In genomic region chr14:118794893-118795292, GRCm38 (mm10) we compare ENCODE assay signal across 23 mouse cellular contexts. TPM values are rescaled to one million over a fixed set of nuclear protein-coding genes. Genes with fewer than 3 reads are reported as not detected.
DNase-seq lines count a peak whose midpoint lies in the region; ATAC-seq and TF ChIP-seq lines count a peak whose summit lies in the region.
"Had no signal": no experiment of that assay in that cellular context is flagged by ENCODE, and none has a peak within 500 bp of the region (broad histone marks: within the 10 kb centered on the region; RNA-seq: fewer than 3 reads in every experiment).

No protein-coding gene starts in this region.

- no peaks in the 10 kb centered on the region for H3K9me3 ChIP-seq in intestine, embryonic 15.5 days
- no peaks in the 10 kb centered on the region for H3K9me3 ChIP-seq in intestine, postnatal 0 days (ENCODE audit: control insufficient read depth)
- H3K9me3 ChIP-seq: embryonic facial prominence, embryonic 12.5 days; forebrain, embryonic 12.5 days; neural tube, embryonic 12.5 days had no signal

- H3K4me2 ChIP-seq in intestine, embryonic 15.5 days (replicated peaks), result no peak overlapping the region
- H3K4me2 ChIP-seq in intestine, postnatal 0 days (replicated peaks; ENCODE audit: low read depth), result no peak overlapping the region
- H3K4me2 ChIP-seq: embryonic facial prominence, embryonic 12.5 days; forebrain, embryonic 12.5 days; midbrain, embryonic 11.5 days; neural tube, embryonic 12.5 days had no signal

- TF ChIP-seq POLR2A in bone marrow, adult 2 months (IDR thresholded peaks at IDR 0.05; ENCODE audit: borderline replicate concordance, control insufficient read depth, low read depth, low read length), result no peak

- no peaks in the 10 kb centered on the region for H3K36me3 ChIP-seq in intestine, embryonic 15.5 days
- no peaks in the 10 kb centered on the region for H3K36me3 ChIP-seq in intestine, postnatal 0 days (ENCODE audit: control insufficient read depth, insufficient read depth)
- H3K36me3 ChIP-seq: embryonic facial prominence, embryonic 12.5 days; forebrain, embryonic 12.5 days; neural tube, embryonic 12.5 days had no signal

- H3K9ac ChIP-seq in intestine, embryonic 15.5 days, result no peak overlapping the region
- no peak overlapping the region for H3K9ac ChIP-seq in intestine, postnatal 0 days (ENCODE audit: low read depth, low read length)
- H3K9ac ChIP-seq: embryonic facial prominence, embryonic 12.5 days; forebrain, embryonic 12.5 days; neural tube, embryonic 12.5 days had no signal

- DNase-seq in liver, result peak; percentile 81
- no peak for DNase-seq in adrenal gland, postnatal 4 days (ENCODE audit: low spot score in 2 of 2)
- DNase-seq in layer of hippocampus, adult 9-11 months, result no peak
- DNase-seq: adrenal gland, adult 2 months; cerebellum, adult 2 months; gastrocnemius, postnatal 25 days; heart, postnatal 36 days; kidney, adult 2 months; kidney, postnatal 25 days; lung, adult 18-20 months; right cerebral cortex, postnatal 25 days had no signal

- no peak overlapping the region for H3K27ac ChIP-seq in intestine, embryonic 15.5 days
- no peak overlapping the region for H3K27ac ChIP-seq in intestine, postnatal 0 days (ENCODE audit: low read depth, low read length)
- peak overlapping the region; percentile 35 for H3K27ac ChIP-seq in bone marrow, adult 2 months (ENCODE audit: control insufficient read depth, insufficient read depth, low read depth, low read length, poor library complexity)
- H3K27ac ChIP-seq: embryonic facial prominence, embryonic 12.5 days; forebrain, embryonic 12.5 days; neural tube, embryonic 12.5 days; stomach, postnatal 0 days had no signal

- no peaks in the 10 kb centered on the region for H3K27me3 ChIP-seq in intestine, embryonic 15.5 days (replicated peaks)
- H3K27me3 ChIP-seq in intestine, postnatal 0 days (replicated peaks; ENCODE audit: control insufficient read depth, insufficient read depth, low read length), result no peaks in the 10 kb centered on the region
- H3K27me3 ChIP-seq: embryonic facial prominence, embryonic 12.5 days; neural tube, embryonic 12.5 days had no signal

- no peak for TF ChIP-seq CTCF in intestine, postnatal 0 days (IDR thresholded peaks at IDR 0.05; ENCODE audit: low read depth)
- TF ChIP-seq CTCF in bone marrow, adult 2 months (IDR thresholded peaks at IDR 0.05; ENCODE audit: control insufficient read depth, insufficient read depth, low read length), result no peak

- 0 out of 2 replicates have a peak, but pooled peaks cover 6% of the 10 kb centered on the region for H3K4me1 ChIP-seq in intestine, embryonic 15.5 days (replicated peaks)
- no peaks in the 10 kb centered on the region for H3K4me1 ChIP-seq in intestine, postnatal 0 days (replicated peaks; ENCODE audit: control insufficient read depth, insufficient read depth, low read length)
- peaks cover 9% of the 10 kb centered on the region for H3K4me1 ChIP-seq in bone marrow, adult 2 months (ENCODE audit: control insufficient read depth, insufficient read depth, low read length)
- H3K4me1 ChIP-seq: forebrain, embryonic 12.5 days; neural tube, embryonic 12.5 days had no signal

- no peak overlapping the region for H3K4me3 ChIP-seq in intestine, embryonic 15.5 days (replicated peaks)
- H3K4me3 ChIP-seq in intestine, postnatal 0 days (ENCODE audit: low read depth, low read length), result no peak overlapping the region
- H3K4me3 ChIP-seq in bone marrow, adult 2 months (replicated peaks; ENCODE audit: control insufficient read depth, low read depth, low read length), result no peak overlapping the region
- H3K4me3 ChIP-seq: embryonic facial prominence, embryonic 12.5 days; forebrain, embryonic 12.5 days; neural tube, embryonic 12.5 days had no signal

- 0 out of 2 replicates have a peak, but pooled peaks have one; percentile 29 for ATAC-seq in intestine, embryonic 15.5 days
- no peak for ATAC-seq in intestine, postnatal 0 days
- ATAC-seq in megakaryocyte progenitor cell, adult 5-6 weeks (replicated peaks; ENCODE audit: poor library complexity), result peak; percentile 9; the same call in 1 of the 2 replicates
- ATAC-seq: hindbrain, embryonic 16.5 days had no signal

- WGBS in intestine, embryonic 15.5 days, result 91% methylated on average over 2 of the region's 2 CpGs
- WGBS in intestine, postnatal 0 days, result 85% methylated on average over 2 of the region's 2 CpGs
- WGBS in bone marrow, adult 2 months, result 44% methylated on average over 2 of the region's 2 CpGs

RNA-seq across cellular contexts. Expression of gene Cldn10, which starts 7.2 kb away (rescaled TPM):
- polyA plus RNA-seq in intestine, embryonic 15.5 days (2015; fragmentation: Nextera tagmentation; extraction: Ambion mirVana), result 19.7 and 39.7 TPM in 2 replicates
- 1.5 and 1.7 TPM in 2 replicates for polyA plus RNA-seq in intestine, postnatal 0 days (2015; fragmentation: Nextera tagmentation; extraction: Ambion mirVana)
- 1.3 and 2.6 TPM in 2 replicates for polyA plus RNA-seq in bone marrow, adult 2 months (2011; ENCODE audit: insufficient read depth, insufficient read length, low replicate concordance, missing spikeins)
- total RNA-seq in megakaryocyte progenitor cell, adult 5-6 weeks (2015), result 0.10 TPM in 1 of 2 replicates, not detected in the other
- total RNA-seq in megakaryocyte progenitor cell, adult 5-6 weeks (2017), result 0.14 TPM in 1 of 2 replicates, not detected in the other
- total RNA-seq in adrenal gland, postnatal 4 days (2021), result 10 to 100 TPM in 1 of 2 experiments, under 1 TPM in 1; 0.54 to 10.3 TPM
- total RNA-seq: gastrocnemius, postnatal 25 days; monocyte, adult 5-6 weeks had no signal
- polyA plus RNA-seq: C2C12 had no signal
